Mouse (Mus musculus) bone marrow, adult 2 months (tissue): ENCODE data around the gene Arfgap1.

Source experiments
- CTCF ChIP-seq: fragments of 200-500 bp; IDR thresholded peaks from 2 replicates; pipeline ENCODE4 v1.5.1; 2011; ENCODE audit warnings: low read length, control low read depth; ENCODE audit not compliant: control insufficient read depth, insufficient read depth
- POLR2A ChIP-seq: fragments of 200-500 bp; IDR thresholded peaks from 2 replicates; pipeline ENCODE4 v1.6.1; 2011; ENCODE audit warnings: low read depth, mild to moderate bottlenecking, control low read depth, low read length, borderline replicate concordance; ENCODE audit not compliant: control insufficient read depth

DNA sequence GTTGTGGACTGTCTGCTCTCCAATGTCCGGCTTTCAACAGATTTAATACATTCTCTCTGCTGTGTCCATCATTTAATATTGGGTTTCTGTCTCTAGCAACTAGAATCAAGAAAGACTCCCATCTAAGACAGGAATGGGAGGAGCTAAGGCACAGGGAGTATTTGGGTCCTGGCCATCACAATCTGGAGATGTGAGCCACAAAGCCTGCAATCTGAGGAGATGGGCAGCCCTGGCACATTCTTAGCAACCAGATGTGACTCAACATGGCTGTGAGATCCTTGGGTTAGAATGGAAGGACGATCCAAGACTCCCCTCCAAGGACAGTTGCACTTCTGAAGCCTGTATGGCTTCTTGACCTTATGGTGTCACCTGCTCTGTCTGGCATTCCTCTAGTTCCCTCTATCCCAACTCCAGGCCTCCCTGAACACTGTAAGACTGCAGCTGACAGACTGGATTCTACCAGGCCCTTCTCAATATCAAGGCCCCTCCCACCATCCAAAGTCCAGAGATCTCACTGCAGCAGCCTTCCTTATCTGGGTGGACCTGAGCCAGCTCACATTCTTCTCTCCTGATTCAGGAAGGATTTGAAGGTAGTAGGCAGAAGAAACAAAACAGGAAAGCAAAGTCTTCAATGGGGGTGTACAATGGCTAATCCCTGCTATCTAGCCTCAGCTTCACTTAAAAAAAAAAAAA is 4.3 kb upstream of the Arfgap1 start:
- TF ChIP-seq CTCF (no peak), POLR2A (no peak)
